Mouse (Mus musculus) limb, embryonic 15.5 days (tissue): Measurements from ENCODE around the gene Vmn1r74. TPM values are rescaled to one million over a fixed set of nuclear protein-coding genes. Genes with fewer than 3 reads are reported as not detected.
"Not testable (repeated sequence)": the region's sequence is repeated elsewhere in the genome, so short reads cannot be mapped to it uniquely, and the experiment has no call there.

Experiments
- ATAC-seq: fragments of 200-750 bp; cut with Nextera tagmentation; 2 replicates; pipeline ENCODE4 v1.8.0; 2017; ENCODE audit warnings: low read depth, moderate TSS enrichment; ENCODE audit not compliant: insufficient number of reproducible peaks, low FRiP score, low TSS enrichment
- H3K27ac ChIP-seq: fragments of 300-500 bp; sonication (generic); 2 replicates; pipeline ENCODE4 v1.5.1; 2015; ENCODE audit warnings: moderate library complexity, mild to moderate bottlenecking, inconsistent platforms
- H3K27me3 ChIP-seq: fragments of 300-500 bp; sonication (generic); 2 replicates; pipeline ENCODE4 v1.6.1; 2015; ENCODE audit warnings: inconsistent platforms
- H3K36me3 ChIP-seq: fragments of 300-500 bp; sonication (generic); 2 replicates; pipeline ENCODE4 v1.6.1; 2015; ENCODE audit warnings: inconsistent platforms
- H3K4me1 ChIP-seq: fragments of 300-500 bp; sonication (generic); 2 replicates; pipeline ENCODE4 v1.6.1; 2015; ENCODE audit warnings: inconsistent platforms
- H3K4me2 ChIP-seq: fragments of 300-500 bp; sonication (generic); 2 replicates; pipeline ENCODE4 v1.6.1; 2015; ENCODE audit warnings: mild to moderate bottlenecking, inconsistent platforms
- H3K4me3 ChIP-seq: fragments of 300-500 bp; sonication (generic); 2 replicates; pipeline ENCODE4 v1.5.1; 2015; ENCODE audit warnings: mild to moderate bottlenecking, inconsistent platforms
- H3K9ac ChIP-seq: fragments of 300-500 bp; sonication (generic); 2 replicates; pipeline ENCODE4 v1.6.1; 2015; ENCODE audit warnings: inconsistent platforms
- H3K9me3 ChIP-seq: fragments of 300-500 bp; sonication (generic); 2 replicates; pipeline ENCODE4 v1.6.1; 2016; ENCODE audit warnings: inconsistent platforms
- WGBS: fragments of 180-500 bp; shearing (Covaris S2); methylation state at CpG from one replicate; pipeline ENCODE4 v1.1.7; 2015; 5-methylcytosine and 5-hydroxymethylcytosine counted together
- polyA plus RNA-seq: library from polyadenylated mRNA; unstranded; fragments of >200 nt; fragmentation: Nextera tagmentation; extraction: Ambion mirVana; gene quantifications from 2 replicates; pipeline ENCODE4 v1.2.1, GENCODE M21; 2015

Vmn1r74 gene
- not detected in 2 replicates for polyA plus RNA-seq

DNA sequence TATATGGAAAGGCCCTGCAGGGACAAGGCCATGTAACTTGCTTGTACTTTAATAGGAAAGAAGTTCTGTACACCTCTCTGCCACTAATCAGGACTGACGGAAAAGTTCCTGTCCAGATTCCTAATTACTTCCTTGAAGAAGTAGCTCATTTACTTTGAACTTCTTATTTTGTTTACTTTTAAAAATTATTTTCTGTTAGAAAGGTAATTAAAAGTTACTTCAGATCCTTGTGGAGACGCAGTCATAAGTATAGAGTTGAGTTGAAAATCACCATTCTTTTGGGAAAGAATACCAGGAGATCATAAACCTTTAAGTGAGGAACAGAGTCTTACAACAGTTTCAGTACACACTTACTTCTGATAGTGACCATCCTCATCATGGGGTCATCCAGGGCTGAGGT, at the start of gene Vmn1r74:
Gene Vmn1r74 (plus strand): TSS at position 301 of the 400 bp plus-strand sequence.
- no peak for ATAC-seq
- 75% methylated on average over 2 of the region's 2 CpGs for WGBS

DNA sequence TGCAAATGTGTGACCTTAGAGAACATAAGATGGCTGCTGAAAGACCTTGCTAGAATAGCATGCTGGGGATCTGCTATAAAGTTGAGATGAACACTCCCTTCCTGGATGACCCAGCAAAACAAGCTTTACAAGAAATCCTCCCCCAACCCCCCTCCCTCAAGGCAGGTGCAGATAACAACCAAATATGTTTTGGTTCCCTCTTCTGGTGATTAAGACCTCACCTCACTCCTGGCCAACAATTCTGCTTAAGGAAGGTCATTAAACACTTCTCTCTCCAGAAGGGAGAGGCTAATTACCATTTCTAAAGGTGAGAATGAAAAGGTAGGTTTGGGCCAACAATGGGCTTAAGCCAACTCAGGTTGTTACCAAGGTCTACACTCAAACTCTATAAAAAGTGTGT, 20.0 kb upstream of the Vmn1r74 start:
- no peak for ATAC-seq
- H3K27me3 ChIP-seq, result no peaks in the 10 kb centered on the region
- H3K36me3 ChIP-seq, result no peaks in the 10 kb centered on the region
- H3K4me2 ChIP-seq, result no peak overlapping the region
- H3K9ac ChIP-seq, result no peak overlapping the region
- no peak overlapping the region for H3K4me3 ChIP-seq
- no peaks in the 10 kb centered on the region; the same call in 1 of the 2 replicates for H3K9me3 ChIP-seq
- H3K27ac ChIP-seq, result no peak overlapping the region
- no peaks in the 10 kb centered on the region for H3K4me1 ChIP-seq

More for the DNA sequence above, at the start of gene Vmn1r74:
- H3K9me3 ChIP-seq, result peaks cover 3% of the 10 kb centered on the region; the same call in 1 of the 2 replicates
- no peak within 1 kb of the TSS for H3K27ac ChIP-seq
- H3K36me3 ChIP-seq, result no peaks in the 10 kb centered on the region
- H3K27me3 ChIP-seq, result no peaks in the 10 kb centered on the region
- no peak within 1 kb of the TSS for H3K4me2 ChIP-seq
- no peak within 1 kb of the TSS for H3K9ac ChIP-seq
- H3K4me1 ChIP-seq, result no peaks in the 10 kb centered on the region
- H3K4me3 ChIP-seq, result no peak within 1 kb of the TSS

DNA sequence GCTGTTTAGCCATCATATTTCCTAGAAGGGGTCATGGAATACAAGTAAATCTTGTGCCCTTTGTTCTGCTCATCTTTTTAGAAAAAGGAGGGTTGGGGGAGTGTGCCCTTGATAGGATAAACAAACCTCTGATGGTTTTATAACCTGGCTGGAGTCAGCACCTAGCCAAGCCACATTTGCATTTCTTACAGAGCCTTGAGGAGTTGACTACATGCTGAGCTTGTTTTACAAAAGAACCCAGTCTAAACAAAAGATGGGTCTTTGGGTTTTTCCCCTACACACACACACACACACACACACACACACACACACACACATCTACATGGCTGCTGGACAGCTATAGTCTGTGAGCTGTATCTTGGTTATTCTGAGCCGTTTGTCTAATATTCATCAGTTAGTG, 11.6 kb upstream of the Vmn1r74 start:
- Histone ChIP-seq H3K4me1 (no peaks in the 10 kb centered on the region), H3K27ac (no peak overlapping the region), H3K36me3 (no peaks in the 10 kb centered on the region), H3K4me2 (no peak overlapping the region), H3K9ac (no peak overlapping the region), H3K27me3 (no peaks in the 10 kb centered on the region), H3K4me3 (no peak overlapping the region), H3K9me3 (peaks cover 10% of the 10 kb centered on the region; the same call in 1 of the 2 replicates)
- ATAC-seq, result no peak
- 68% methylated on average over 1 of the region's 1 CpGs for WGBS

DNA sequence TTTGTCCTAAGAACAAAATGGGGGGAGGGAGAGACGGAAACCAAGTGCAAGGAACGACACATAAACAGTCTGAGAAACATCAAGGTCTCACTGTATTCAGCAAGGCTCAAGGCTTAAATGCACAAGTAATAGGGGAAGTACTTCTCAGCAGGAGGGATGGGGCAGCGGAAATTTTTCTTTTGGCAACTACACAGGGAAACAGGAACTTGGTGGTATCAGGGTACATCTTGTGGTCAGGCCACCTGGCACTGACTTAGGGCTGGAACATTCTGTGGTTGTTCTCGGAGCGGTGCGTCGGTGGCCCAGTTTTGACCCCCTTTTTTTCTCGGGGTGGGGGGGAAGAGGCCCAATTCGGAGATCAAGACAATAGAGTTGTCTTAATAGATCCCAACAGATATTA, 10.5 kb upstream of the Vmn1r74 start:
- H3K4me2 ChIP-seq, ATAC-seq, H3K27ac ChIP-seq, H3K4me3 ChIP-seq, H3K27me3 ChIP-seq, H3K36me3 ChIP-seq, H3K4me1 ChIP-seq, H3K9ac ChIP-seq: not testable (repeated sequence)
- H3K9me3 ChIP-seq, result peaks cover 10% of the 10 kb centered on the region; the same call in 1 of the 2 replicates
- WGBS, result 88% methylated on average over 9 of the region's 9 CpGs

DNA sequence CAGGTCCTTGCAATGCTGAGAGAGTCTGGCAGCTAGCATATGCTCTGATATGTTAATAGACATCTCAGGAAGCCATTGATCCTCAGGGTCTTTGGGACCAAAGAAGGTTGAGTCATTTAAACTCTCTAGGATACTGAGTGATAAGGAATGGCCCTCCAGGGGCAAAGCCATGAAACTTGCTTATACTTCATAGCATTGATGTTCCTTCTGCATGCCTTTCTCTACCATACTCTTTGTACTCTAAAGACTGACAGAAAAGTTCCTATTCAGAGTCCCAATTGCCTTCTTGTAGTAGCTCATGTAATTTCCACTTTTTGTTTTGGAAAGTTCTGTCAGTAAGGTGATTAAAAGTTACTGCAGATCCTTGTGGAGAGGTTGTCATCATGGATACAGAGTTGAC, 40.5 kb downstream of the Vmn1r74 start, which contains the start of gene Vmn1r75:
Gene Vmn1r75 (plus strand): TSS at position 301 of the 400 bp plus-strand sequence.
- H3K9ac ChIP-seq, result no peak within 1 kb of the TSS
- H3K27me3 ChIP-seq, result no peaks in the 10 kb centered on the region
- H3K9me3 ChIP-seq, result no peaks in the 10 kb centered on the region
- no peak within 1 kb of the TSS for H3K27ac ChIP-seq
- no peaks in the 10 kb centered on the region for H3K36me3 ChIP-seq
- H3K4me2 ChIP-seq, result no peak within 1 kb of the TSS
- no peak within 1 kb of the TSS for H3K4me3 ChIP-seq
- H3K4me1 ChIP-seq, result no peaks in the 10 kb centered on the region
- ATAC-seq, result no peak

Other genes starting within 250 kb of the Vmn1r74 start
- gene Zscan4-ps3, start 224.7 kb upstream of the Vmn1r74 start, polyA plus RNA-seq, result not detected in 2 replicates
- gene Vmn1r72, start 153.8 kb upstream of the Vmn1r74 start, polyA plus RNA-seq, result not detected in 2 replicates
- not detected in 2 replicates for gene Vmn1r73, start 103.7 kb upstream of the Vmn1r74 start, polyA plus RNA-seq
- not detected in 2 replicates for gene Vmn1r75, start 40.6 kb downstream of the Vmn1r74 start, polyA plus RNA-seq
- gene Vmn1r76, start 104.2 kb downstream of the Vmn1r74 start, polyA plus RNA-seq, result not detected in 2 replicates
- not detected in 2 replicates for gene Vmn1r77, start 202.8 kb downstream of the Vmn1r74 start, polyA plus RNA-seq